Mouse (Mus musculus) macrophage (primary cell): ENCODE data around the gene Ube2cbp. TPM values are rescaled to one million over a fixed set of nuclear protein-coding genes. Genes with fewer than 3 reads are reported as not detected.

ENCODE experiments used
- H3K27ac ChIP-seq: fragments of 350-480 bp; formaldehyde crosslinking; 2 replicates; pipeline ENCODE4 v1.9.0; 2021
- H3K36me3 ChIP-seq: fragments of 350-480 bp; formaldehyde crosslinking; 2 replicates; pipeline ENCODE4 v1.9.0; 2021; ENCODE audit errors: inconsistent target
- H3K4me3 ChIP-seq: fragments of 350-480 bp; formaldehyde crosslinking; 2 replicates; pipeline ENCODE4 v1.9.0; 2021; ENCODE audit errors: inconsistent target
- H3K79me2 ChIP-seq: fragments of 350-480 bp; formaldehyde crosslinking; 2 replicates; pipeline ENCODE4 v1.9.0; 2021; ENCODE audit errors: inconsistent target
- WGBS: methylation state at CpG from one replicate; pipeline ENCODE4 v1.1.7; 2026; ENCODE audit warnings: inconsistent platforms; ENCODE audit not compliant: missing documents; 5-methylcytosine and 5-hydroxymethylcytosine counted together
- polyA plus RNA-seq: library from polyadenylated mRNA; stranded (reverse); fragments of 250-400 nt; gene quantifications from 3 replicates; pipeline ENCODE4 v1.2.4, GENCODE M21; 2018; ENCODE audit warnings: inconsistent platforms

The Ube2cbp gene
- polyA plus RNA-seq, 1 experiment from 2014 or later: not detected

DNA sequence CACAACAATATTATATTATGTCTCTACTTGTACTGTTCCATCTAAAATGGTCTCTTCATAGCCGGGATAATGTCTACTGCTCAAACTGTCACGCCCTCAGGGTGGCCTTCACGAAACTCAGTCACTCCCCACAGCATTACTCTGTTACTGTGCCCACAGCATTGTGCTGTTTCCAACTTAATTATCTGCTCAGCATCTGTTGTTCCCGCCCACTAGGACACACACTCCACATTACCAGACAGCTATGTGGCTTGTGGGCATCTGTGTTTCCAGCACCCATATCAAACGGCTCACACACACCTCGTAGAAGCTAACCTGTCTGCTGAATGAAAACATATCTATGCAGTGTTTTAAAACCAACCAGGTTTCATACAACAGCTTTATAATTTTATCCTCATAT, 13.7 kb downstream of the Ube2cbp start:
- 81% methylated on average over 6 of the region's 6 CpGs for WGBS
- Histone ChIP-seq H3K79me2 (no peaks in the 10 kb centered on the region), H3K4me3 (no peak overlapping the region), H3K36me3 (no peaks in the 10 kb centered on the region), H3K27ac (no peak overlapping the region)

- Histone ChIP-seq H3K36me3 (no peaks in the 10 kb centered on the region), H3K27ac (no peak overlapping the region), H3K4me3 (no peak overlapping the region), H3K79me2 (no peaks in the 10 kb centered on the region)
- 21% methylated on average over 11 of the region's 11 CpGs for WGBS
These were observed 15.2 kb downstream of the Ube2cbp start for GRCm38 (mm10) chr9:86449581-86449980.

DNA sequence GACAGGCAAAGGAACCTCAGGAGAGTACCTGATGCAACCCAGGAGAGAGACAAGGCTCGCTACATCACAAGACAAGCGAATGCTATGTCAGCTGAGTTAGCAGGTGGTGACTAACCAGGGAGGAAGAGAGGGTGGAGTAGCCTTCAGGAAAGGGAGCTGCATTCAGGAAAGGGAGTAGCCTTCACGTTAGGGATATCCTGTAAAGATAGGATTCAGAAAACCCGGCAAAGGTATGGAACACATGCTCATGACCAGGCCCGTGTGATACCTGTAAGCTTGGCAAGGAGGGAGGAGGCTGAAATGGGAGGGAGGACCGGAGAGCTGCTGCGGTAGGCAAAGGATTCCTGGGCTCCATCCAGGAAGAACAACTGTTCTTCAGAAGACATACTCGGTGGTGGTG, 17.3 kb downstream of the Ube2cbp start:
- WGBS: 95% methylated on average over 8 of the region's 8 CpGs
- H3K27ac ChIP-seq: no peak overlapping the region
- no peaks in the 10 kb centered on the region for H3K36me3 ChIP-seq
- H3K79me2 ChIP-seq: no peaks in the 10 kb centered on the region
- no peak overlapping the region for H3K4me3 ChIP-seq

- Histone ChIP-seq H3K36me3 (no peaks in the 10 kb centered on the region), H3K27ac (no peak overlapping the region), H3K79me2 (no peaks in the 10 kb centered on the region), H3K4me3 (no peak overlapping the region)
- WGBS: 60% methylated on average over 7 of the region's 7 CpGs
These were observed 17.9 kb downstream of the Ube2cbp start for GRCm38 (mm10) chr9:86446847-86447246.

GRCm38 (mm10) chr9:86442248-86442647, 22.5 kb downstream of the Ube2cbp start:
- Histone ChIP-seq H3K36me3 (no peaks in the 10 kb centered on the region), H3K4me3 (no peak overlapping the region)

GRCm38 (mm10) chr9:86438337-86439009, 26.3 kb downstream of the Ube2cbp start:
- H3K4me3 ChIP-seq: no peak overlapping the region
- no peaks in the 10 kb centered on the region for H3K36me3 ChIP-seq
- 95% methylated on average over 11 of the region's 11 CpGs for WGBS
- no peak overlapping the region for H3K27ac ChIP-seq
- no peaks in the 10 kb centered on the region for H3K79me2 ChIP-seq

More at GRCm38 (mm10) chr9:86442248-86442647, 22.5 kb downstream of the Ube2cbp start:
- WGBS: 89% methylated on average over 4 of the region's 4 CpGs
- Histone ChIP-seq H3K27ac (no peak overlapping the region), H3K79me2 (no peaks in the 10 kb centered on the region)

DNA sequence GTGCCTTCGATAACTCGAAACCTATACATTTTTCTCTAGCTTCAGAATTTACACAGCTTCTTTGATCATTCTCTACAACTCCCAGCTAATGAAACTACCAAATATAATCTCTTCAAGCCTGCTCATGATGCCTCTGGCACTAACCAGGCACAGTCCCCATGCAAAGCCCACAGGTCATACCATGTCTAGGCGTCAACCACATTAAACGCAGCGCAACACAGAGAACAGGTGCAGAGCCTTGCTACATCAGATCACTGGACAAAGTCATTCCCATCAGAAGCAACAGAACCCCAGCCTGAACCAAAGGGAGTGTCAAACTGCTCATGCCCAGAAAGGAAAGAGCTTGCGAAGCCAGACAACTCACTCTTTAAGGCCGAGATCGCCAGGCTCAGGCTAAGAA, 28.1 kb downstream of the Ube2cbp start:
- no peaks in the 10 kb centered on the region for H3K79me2 ChIP-seq
- 95% methylated on average over 8 of the region's 8 CpGs for WGBS
- H3K36me3 ChIP-seq: no peaks in the 10 kb centered on the region
- H3K4me3 ChIP-seq: no peak overlapping the region
- H3K27ac ChIP-seq: no peak overlapping the region

GRCm38 (mm10) chr9:86435510-86435909, 29.2 kb downstream of the Ube2cbp start:
- Histone ChIP-seq H3K36me3 (no peaks in the 10 kb centered on the region), H3K79me2 (no peaks in the 10 kb centered on the region), H3K27ac (no peak overlapping the region), H3K4me3 (no peak overlapping the region)
- WGBS: 92% methylated on average over 3 of the region's 3 CpGs

- no peak overlapping the region for H3K4me3 ChIP-seq
- no peaks in the 10 kb centered on the region for H3K36me3 ChIP-seq
- no peak overlapping the region for H3K27ac ChIP-seq
- no peaks in the 10 kb centered on the region for H3K79me2 ChIP-seq
- WGBS: 96% methylated on average over 4 of the region's 4 CpGs
These were observed 41.4 kb downstream of the Ube2cbp start for GRCm38 (mm10) chr9:86423331-86423730.

DNA sequence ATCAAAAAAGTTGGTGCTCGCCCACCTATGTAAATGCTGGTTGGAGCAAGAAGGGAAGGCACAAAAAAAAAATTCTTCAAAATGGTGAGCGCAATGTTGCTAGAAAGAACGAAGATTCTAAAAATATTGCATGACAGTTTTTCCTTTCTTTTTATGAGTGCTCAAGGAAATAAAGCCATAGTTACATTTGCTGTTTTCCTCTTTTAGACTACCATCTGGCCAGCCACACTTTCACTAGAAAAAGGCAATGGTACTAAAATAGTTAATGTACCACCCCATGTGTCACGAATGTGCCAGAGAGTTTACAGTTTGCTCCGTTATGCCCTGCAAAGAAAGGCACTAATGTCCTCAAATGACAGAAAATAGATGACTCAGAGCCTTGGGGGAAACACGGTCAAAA, 45.4 kb downstream of the Ube2cbp start:
- H3K27ac ChIP-seq: no peak overlapping the region
- no peaks in the 10 kb centered on the region for H3K79me2 ChIP-seq
- H3K4me3 ChIP-seq: no peak overlapping the region
- 91% methylated on average over 6 of the region's 6 CpGs for WGBS
- H3K36me3 ChIP-seq: no peaks in the 10 kb centered on the region

DNA sequence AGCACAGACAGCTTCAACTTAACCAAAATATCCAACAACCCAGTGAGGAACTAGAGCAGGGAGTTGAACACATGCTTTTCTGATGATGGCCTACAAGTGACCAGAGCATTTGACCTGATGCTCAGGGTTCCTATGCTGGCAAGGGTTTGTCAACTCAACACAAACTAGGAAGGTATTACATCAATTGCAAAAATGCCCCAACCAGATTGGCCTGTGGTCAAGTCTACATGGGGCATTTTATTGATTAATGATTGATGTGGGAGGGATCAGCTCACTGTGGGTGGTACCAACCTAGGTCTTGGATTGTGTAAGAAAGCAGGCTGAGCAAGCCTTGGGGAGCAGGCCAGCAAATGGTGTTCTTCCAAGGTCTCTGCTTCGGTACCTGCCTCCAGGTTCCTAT, 46.8 kb downstream of the Ube2cbp start:
- H3K36me3 ChIP-seq: no peaks in the 10 kb centered on the region
- WGBS: 88% methylated on average over 1 of the region's 1 CpGs

DNA sequence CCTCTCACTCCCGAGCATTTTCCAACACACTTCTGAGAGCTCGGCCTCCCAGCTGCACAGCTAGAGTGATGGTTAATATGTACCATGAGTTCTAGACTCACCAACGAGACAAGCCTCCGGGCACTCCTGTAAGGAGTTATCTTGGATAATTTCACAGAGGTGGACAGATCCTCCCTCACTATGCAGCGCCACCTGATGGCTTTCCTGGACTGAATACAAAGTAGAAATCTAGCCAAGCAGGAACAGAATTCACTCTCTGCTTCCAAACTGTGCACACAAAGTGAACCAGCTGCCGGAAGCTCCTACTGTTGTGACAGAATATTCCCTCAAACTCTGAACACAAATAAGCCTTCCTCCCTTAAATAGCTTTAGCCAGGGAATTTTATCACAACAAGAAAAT, 69.0 kb downstream of the Ube2cbp start:
- 92% methylated on average over 6 of the region's 6 CpGs for WGBS
- Histone ChIP-seq H3K79me2 (no peaks in the 10 kb centered on the region), H3K27ac (no peak overlapping the region), H3K36me3 (no peaks in the 10 kb centered on the region), H3K4me3 (no peak overlapping the region)

More for the DNA sequence above, 46.8 kb downstream of the Ube2cbp start:
- Histone ChIP-seq H3K4me3 (no peak overlapping the region), H3K79me2 (no peaks in the 10 kb centered on the region), H3K27ac (no peak overlapping the region)

DNA sequence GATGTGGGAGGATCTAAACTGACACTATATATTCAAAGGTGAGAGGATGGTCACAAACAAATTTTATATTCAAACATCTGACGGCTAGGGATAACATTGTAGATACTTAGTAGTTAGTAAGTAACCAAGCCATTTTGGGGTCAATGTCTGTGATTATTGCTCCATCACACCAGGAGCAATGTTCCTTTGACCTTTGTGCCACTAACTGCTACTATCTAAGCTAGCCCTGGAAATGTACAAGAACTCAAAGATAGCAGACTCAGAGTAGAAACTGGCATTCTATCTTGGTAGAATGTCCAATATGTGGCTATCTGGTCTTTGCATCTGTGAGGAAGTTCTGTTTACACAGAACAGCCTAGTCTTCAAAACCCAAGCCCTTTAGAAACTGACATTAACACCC, 69.7 kb downstream of the Ube2cbp start:
- H3K4me3 ChIP-seq: no peak overlapping the region
- no peaks in the 10 kb centered on the region for H3K36me3 ChIP-seq
- WGBS: 100% methylated on average over 1 of the region's 1 CpGs
- H3K27ac ChIP-seq: no peak overlapping the region
- no peaks in the 10 kb centered on the region for H3K79me2 ChIP-seq

GRCm38 (mm10) chr9:86393586-86394272, 71.0 kb downstream of the Ube2cbp start:
- no peak overlapping the region for H3K27ac ChIP-seq
- no peaks in the 10 kb centered on the region for H3K36me3 ChIP-seq
- WGBS: 43% methylated on average over 8 of the region's 8 CpGs
- H3K79me2 ChIP-seq: no peaks in the 10 kb centered on the region
- H3K4me3 ChIP-seq: no peak overlapping the region

DNA sequence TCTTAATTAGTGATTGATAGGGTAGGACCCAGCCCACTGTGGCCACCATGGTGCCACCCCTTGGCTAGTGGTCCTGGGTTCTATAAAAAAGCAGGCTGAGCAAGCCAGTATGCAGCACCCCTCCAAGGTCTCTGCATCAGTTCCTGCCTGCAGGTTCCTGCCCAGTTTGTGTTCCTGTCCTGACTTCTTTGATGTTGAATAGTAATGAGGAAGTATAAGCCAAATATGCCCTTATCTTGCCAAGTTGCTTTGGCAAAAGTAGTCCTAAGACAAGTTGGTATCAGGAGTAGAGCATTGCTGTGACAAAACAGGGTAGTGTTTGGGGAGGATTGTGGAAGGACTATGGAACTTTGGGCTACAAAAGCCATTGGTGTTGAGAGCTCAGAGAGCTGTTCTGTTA, 73.3 kb downstream of the Ube2cbp start:
- H3K27ac ChIP-seq: no peak overlapping the region
- no peak overlapping the region for H3K4me3 ChIP-seq
- no peaks in the 10 kb centered on the region for H3K79me2 ChIP-seq
- no peaks in the 10 kb centered on the region for H3K36me3 ChIP-seq
